Mouse (Mus musculus): ENCODE measurements at regions not wholly inside any gene's neighbourhood (a gene's known extent, or its start where the extent isn't known, plus 50 kb on each side); places are given as distances from the start of the nearest gene placed in this dataset.
A peak's percentile ranks its signal among the peaks of the same experiment; 100 is the strongest.

GRCm38 (mm10) chr10:14602681-14603080 lies 57.2 kb upstream of the Adgrg6 start:
- no peak overlapping the region for H3K4me2 ChIP-seq (replicated peaks)
- H3K36me3 ChIP-seq = no peaks in the 10 kb centered on the region
- no peaks in the 10 kb centered on the region for H3K4me1 ChIP-seq
- H3K9ac ChIP-seq = no peak overlapping the region
- H3K9me3 ChIP-seq = no peaks in the 10 kb centered on the region
- WGBS = 66% methylated on average over 4 of the region's 4 CpGs
- H3K27me3 ChIP-seq = no peaks in the 10 kb centered on the region
- peak; percentile 47; the same call in 1 of the 2 replicates for ATAC-seq (ENCODE audit: insufficient number of reproducible peaks, insufficient read depth, low FRiP score, low TSS enrichment)
- no peak overlapping the region for H3K4me3 ChIP-seq
- no peak overlapping the region for H3K27ac ChIP-seq

- Histone ChIP-seq H3K4me3 (no peak overlapping the region), H3K4me1 (no peaks in the 10 kb centered on the region), H3K27ac (no peak overlapping the region), H3K36me3 (no peaks in the 10 kb centered on the region), H3K9me3 (no peaks in the 10 kb centered on the region), H3K9ac (no peak overlapping the region), H3K27me3 (no peaks in the 10 kb centered on the region), H3K4me2 (replicated peaks) (no peak overlapping the region)
- ATAC-seq (ENCODE audit: insufficient number of reproducible peaks, insufficient read depth, low FRiP score, low TSS enrichment) = no peak
- 78% methylated on average over 5 of the region's 5 CpGs for WGBS
Measured at GRCm38 (mm10) chr10:14601031-14601430, 55.6 kb upstream of the Adgrg6 start.

- WGBS = 91% methylated on average over 4 of the region's 4 CpGs
- Histone ChIP-seq H3K9me3 (no peaks in the 10 kb centered on the region), H3K9ac (no peak overlapping the region), H3K4me1 (no peaks in the 10 kb centered on the region), H3K4me2 (replicated peaks) (no peak overlapping the region), H3K27ac (no peak overlapping the region), H3K27me3 (no peaks in the 10 kb centered on the region), H3K36me3 (no peaks in the 10 kb centered on the region), H3K4me3 (no peak overlapping the region)
- no peak for ATAC-seq (ENCODE audit: insufficient number of reproducible peaks, insufficient read depth, low FRiP score, low TSS enrichment)
Measured at GRCm38 (mm10) chr10:14600056-14600455, 54.6 kb upstream of the Adgrg6 start.
